Mouse (Mus musculus): Measurements from ENCODE around the gene Pdzd3. TPM values are rescaled to one million over a fixed set of nuclear protein-coding genes. Genes with fewer than 3 reads are reported as not detected.
A peak's percentile ranks its signal among the peaks of the same experiment; 100 is the strongest.

Gene Pdzd3
- polyA plus RNA-seq, 1 experiment from 2014 or later = not detected

GRCm38 (mm10) chr9:44286256-44286850, 35.1 kb upstream of the Pdzd3 start:
- WGBS = 18% methylated on average over 6 of the region's 6 CpGs
- Histone ChIP-seq H3K4me1 (ENCODE audit: control insufficient read depth in 2 of 2, insufficient read depth in 2 of 2, low read length in 2 of 2) (peaks cover 10 to 20% of the 10 kb centered on the region in 2 experiments), H3K27ac (replicated peaks in 1 of 2; ENCODE audit: control insufficient read depth in 1 of 2, insufficient read depth in 1 of 2, low read depth in 2 of 2, low read length in 2 of 2) (no peak overlapping the region), H3K4me3 (ENCODE audit: control insufficient read depth in 1 of 2, insufficient read depth in 1 of 2, low read depth in 1 of 2, low read length in 2 of 2) (no peak overlapping the region), H3K4me2 (ENCODE audit: low read length) (no peak overlapping the region; the same call in 1 of the 2 replicates), H3K9me3 (ENCODE audit: control insufficient read depth, low read length) (no peaks in the 10 kb centered on the region), H3K36me3 (ENCODE audit: control insufficient read depth, insufficient read depth, low read length) (peaks cover 10% of the 10 kb centered on the region), H3K27me3 (ENCODE audit: control insufficient read depth, insufficient read depth, low read length) (peaks cover 17% of the 10 kb centered on the region), H3K9ac (ENCODE audit: low read length) (0 out of 2 replicates have a peak overlapping the region, but pooled peaks have one; percentile 16)
- no peak for ATAC-seq (ENCODE audit: insufficient number of reproducible peaks, insufficient read depth, low FRiP score, low read depth)

- Histone ChIP-seq H3K4me2 (ENCODE audit: low read length) (no peak overlapping the region), H3K27ac (replicated peaks in 1 of 2; ENCODE audit: control insufficient read depth in 1 of 2, insufficient read depth in 1 of 2, low read depth in 2 of 2, low read length in 2 of 2) (no peak overlapping the region), H3K9me3 (ENCODE audit: control insufficient read depth, low read length) (no peaks in the 10 kb centered on the region), H3K4me3 (ENCODE audit: control insufficient read depth in 1 of 2, insufficient read depth in 1 of 2, low read depth in 1 of 2, low read length in 2 of 2) (no peak overlapping the region), H3K9ac (ENCODE audit: low read length) (no peak overlapping the region), H3K36me3 (ENCODE audit: control insufficient read depth, insufficient read depth, low read length) (0 out of 2 replicates have a peak, but pooled peaks cover 5% of the 10 kb centered on the region), H3K27me3 (ENCODE audit: control insufficient read depth, insufficient read depth, low read length) (peaks cover 10% of the 10 kb centered on the region), H3K4me1 (ENCODE audit: control insufficient read depth in 2 of 2, insufficient read depth in 2 of 2, low read length in 2 of 2) (peaks cover 2 to 9% of the 10 kb centered on the region in 2 experiments; a peak in 3 of 4 replicates)
- no peak for ATAC-seq (ENCODE audit: insufficient number of reproducible peaks, insufficient read depth, low FRiP score, low read depth)
- 31% methylated on average over 5 of the region's 5 CpGs for WGBS
Measured at GRCm38 (mm10) chr9:44283183-44283582, 31.9 kb upstream of the Pdzd3 start.

DNA sequence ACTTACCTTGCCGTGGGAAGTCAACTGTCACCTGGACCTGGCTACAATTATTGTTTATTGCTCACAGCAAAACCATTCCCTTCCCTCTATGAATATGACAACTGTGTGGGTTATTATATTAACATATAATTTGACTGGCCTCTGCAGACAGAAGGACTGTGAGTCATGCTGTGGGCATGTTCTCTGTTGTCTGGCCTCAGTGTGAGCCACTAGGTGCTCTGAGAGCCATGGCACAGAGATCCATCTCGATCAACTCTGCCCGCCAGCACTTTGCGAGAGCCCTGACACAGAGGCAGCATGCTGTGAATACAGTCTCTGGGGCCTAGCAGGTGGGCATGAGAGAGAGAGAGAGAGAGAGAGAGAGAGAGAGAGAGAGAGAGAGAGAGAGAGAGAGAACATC, 18.7 kb upstream of the Pdzd3 start:
- Histone ChIP-seq H3K36me3 (ENCODE audit: control insufficient read depth, insufficient read depth, low read length) (no peaks in the 10 kb centered on the region), H3K27me3 (ENCODE audit: control insufficient read depth, insufficient read depth, low read length) (no peaks in the 10 kb centered on the region), H3K4me2 (ENCODE audit: low read length) (no peak overlapping the region), H3K27ac (replicated peaks in 1 of 2; ENCODE audit: control insufficient read depth in 1 of 2, insufficient read depth in 1 of 2, low read depth in 2 of 2, low read length in 2 of 2) (no peak overlapping the region), H3K9ac (ENCODE audit: low read length) (no peak overlapping the region), H3K4me3 (ENCODE audit: control insufficient read depth in 1 of 2, insufficient read depth in 1 of 2, low read depth in 1 of 2, low read length in 2 of 2) (no peak overlapping the region), H3K4me1 (ENCODE audit: control insufficient read depth in 2 of 2, insufficient read depth in 2 of 2, low read length in 2 of 2) (peaks cover 5 to 6% of the 10 kb centered on the region in 2 experiments; a peak in 3 of 4 replicates), H3K9me3 (ENCODE audit: control insufficient read depth, low read length) (no peaks in the 10 kb centered on the region)
- WGBS = 79% methylated on average over 4 of the region's 4 CpGs
- ATAC-seq (ENCODE audit: insufficient number of reproducible peaks, insufficient read depth, low FRiP score, low read depth) = no peak

DNA sequence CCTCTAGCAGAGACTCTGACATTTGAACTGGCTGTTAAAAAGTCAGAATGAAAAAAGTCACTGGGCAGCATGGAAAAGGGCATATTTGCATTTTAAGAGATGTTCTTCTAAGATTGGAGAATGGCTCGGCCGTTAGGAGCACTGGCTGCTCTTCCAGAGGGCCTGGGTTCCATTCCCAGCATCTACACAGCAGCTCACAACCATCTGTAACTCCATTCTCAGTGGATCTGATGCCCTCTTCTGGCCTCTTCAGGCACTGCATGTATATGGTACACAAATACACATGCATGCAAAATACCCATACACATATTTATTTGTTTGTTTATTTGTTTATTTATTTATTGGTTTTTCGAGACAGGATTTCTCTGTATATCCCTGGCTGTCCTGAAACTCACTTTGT, 17.8 kb upstream of the Pdzd3 start:
- WGBS = 79% methylated on average over 3 of the region's 3 CpGs
- peaks cover 5 to 6% of the 10 kb centered on the region in 2 experiments; a peak in 3 of 4 replicates for H3K4me1 ChIP-seq (ENCODE audit: control insufficient read depth in 2 of 2, insufficient read depth in 2 of 2, low read length in 2 of 2)
- 0 out of 2 replicates have a peak, but pooled peaks cover 2% of the 10 kb centered on the region for H3K36me3 ChIP-seq (ENCODE audit: control insufficient read depth, insufficient read depth, low read length)
- H3K27ac ChIP-seq (replicated peaks in 1 of 2; ENCODE audit: control insufficient read depth in 1 of 2, insufficient read depth in 1 of 2, low read depth in 2 of 2, low read length in 2 of 2) = no peak overlapping the region
- ATAC-seq (ENCODE audit: insufficient number of reproducible peaks, insufficient read depth, low FRiP score, low read depth) = no peak
- no peaks in the 10 kb centered on the region for H3K9me3 ChIP-seq (ENCODE audit: control insufficient read depth, low read length)
- no peak overlapping the region for H3K4me3 ChIP-seq (ENCODE audit: control insufficient read depth in 1 of 2, insufficient read depth in 1 of 2, low read depth in 1 of 2, low read length in 2 of 2)
- H3K4me2 ChIP-seq (ENCODE audit: low read length) = no peak overlapping the region
- no peak overlapping the region for H3K9ac ChIP-seq (ENCODE audit: low read length)
- no peaks in the 10 kb centered on the region for H3K27me3 ChIP-seq (ENCODE audit: control insufficient read depth, insufficient read depth, low read length)

DNA sequence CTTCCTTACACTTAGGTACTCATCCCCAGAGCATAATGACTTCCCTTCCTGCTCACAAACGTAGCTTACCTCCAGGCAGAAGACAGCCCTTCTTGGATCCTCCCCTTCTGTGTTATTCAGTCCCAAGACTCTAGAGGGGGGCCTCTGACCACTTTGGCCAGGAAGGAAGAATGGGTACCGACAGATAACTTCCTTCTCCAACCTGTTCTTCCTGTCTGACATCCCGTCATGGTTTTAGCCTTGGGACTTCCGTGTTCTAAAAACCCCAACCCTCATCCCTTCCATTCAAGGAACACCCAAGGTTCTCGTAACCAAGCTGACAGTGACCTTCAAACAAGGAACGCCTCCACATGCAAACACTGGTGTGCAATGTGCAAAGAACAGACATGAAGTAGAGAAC, 17.2 kb upstream of the Pdzd3 start, which contains the start of gene Nlrx1:
Gene Nlrx1 (minus strand): TSS at position 168 of the 400 bp plus-strand sequence.
- Histone ChIP-seq H3K4me3 (ENCODE audit: control insufficient read depth in 1 of 2, insufficient read depth in 1 of 2, low read depth in 1 of 2, low read length in 2 of 2) (peak within 1 kb of the TSS; percentile 52 to 60), H3K9ac (ENCODE audit: low read length) (peak within 1 kb of the TSS; percentile 90), H3K36me3 (ENCODE audit: control insufficient read depth, insufficient read depth, low read length) (0 out of 2 replicates have a peak, but pooled peaks cover 3% of the 10 kb centered on the region), H3K4me2 (ENCODE audit: low read length) (peak within 1 kb of the TSS; percentile 81), H3K27ac (replicated peaks in 1 of 2; ENCODE audit: control insufficient read depth in 1 of 2, insufficient read depth in 1 of 2, low read depth in 2 of 2, low read length in 2 of 2) (peak within 1 kb of the TSS; percentile 80 to 85), H3K4me1 (ENCODE audit: control insufficient read depth in 2 of 2, insufficient read depth in 2 of 2, low read length in 2 of 2) (peaks cover 5 to 6% of the 10 kb centered on the region in 2 experiments; a peak in 3 of 4 replicates), H3K27me3 (ENCODE audit: control insufficient read depth, insufficient read depth, low read length) (no peaks in the 10 kb centered on the region), H3K9me3 (ENCODE audit: control insufficient read depth, low read length) (no peaks in the 10 kb centered on the region)
- ATAC-seq (ENCODE audit: insufficient number of reproducible peaks, insufficient read depth, low FRiP score, low read depth) = no peak
- 73% methylated on average over 6 of the region's 6 CpGs for WGBS

- 4% methylated on average over 27 of the region's 28 CpGs for WGBS
- Histone ChIP-seq H3K27me3 (ENCODE audit: control insufficient read depth, insufficient read depth, low read length) (no peaks in the 10 kb centered on the region), H3K4me2 (ENCODE audit: low read length) (peak overlapping the region; percentile 81), H3K4me3 (ENCODE audit: control insufficient read depth in 1 of 2, insufficient read depth in 1 of 2, low read depth in 1 of 2, low read length in 2 of 2) (peak overlapping the region; percentile 52 to 60), H3K36me3 (ENCODE audit: control insufficient read depth, insufficient read depth, low read length) (0 out of 2 replicates have a peak, but pooled peaks cover 7% of the 10 kb centered on the region), H3K4me1 (ENCODE audit: control insufficient read depth in 2 of 2, insufficient read depth in 2 of 2, low read length in 2 of 2) (peaks cover 5 to 6% of the 10 kb centered on the region in 2 experiments; a peak in 3 of 4 replicates), H3K9me3 (ENCODE audit: control insufficient read depth, low read length) (no peaks in the 10 kb centered on the region), H3K9ac (ENCODE audit: low read length) (peak overlapping the region; percentile 90), H3K27ac (replicated peaks in 1 of 2; ENCODE audit: control insufficient read depth in 1 of 2, insufficient read depth in 1 of 2, low read depth in 2 of 2, low read length in 2 of 2) (peak overlapping the region; percentile 80 to 85)
- ATAC-seq (ENCODE audit: insufficient number of reproducible peaks, insufficient read depth, low FRiP score, low read depth) = peak; percentile 87
Measured at GRCm38 (mm10) chr9:44268027-44268360, 16.7 kb upstream of the Pdzd3 start.

- Histone ChIP-seq H3K36me3 (ENCODE audit: control insufficient read depth, insufficient read depth, low read length) (peaks cover 12% of the 10 kb centered on the region; the same call in 1 of the 2 replicates), H3K27me3 (ENCODE audit: control insufficient read depth, insufficient read depth, low read length) (no peaks in the 10 kb centered on the region), H3K27ac (replicated peaks in 1 of 2; ENCODE audit: control insufficient read depth in 1 of 2, insufficient read depth in 1 of 2, low read depth in 2 of 2, low read length in 2 of 2) (peak overlapping the region; percentile 80 to 85), H3K4me1 (ENCODE audit: control insufficient read depth in 2 of 2, insufficient read depth in 2 of 2, low read length in 2 of 2) (peaks cover 5 to 6% of the 10 kb centered on the region in 2 experiments; a peak in 3 of 4 replicates), H3K9me3 (ENCODE audit: control insufficient read depth, low read length) (no peaks in the 10 kb centered on the region), H3K4me2 (ENCODE audit: low read length) (peak overlapping the region; percentile 81), H3K4me3 (ENCODE audit: control insufficient read depth in 1 of 2, insufficient read depth in 1 of 2, low read depth in 1 of 2, low read length in 2 of 2) (peak overlapping the region; percentile 52 to 60), H3K9ac (ENCODE audit: low read length) (peak overlapping the region; percentile 90)
- 0 out of 2 replicates have a peak, but pooled peaks have one; percentile 48 for ATAC-seq (ENCODE audit: insufficient number of reproducible peaks, insufficient read depth, low FRiP score, low read depth)
- 5% methylated on average over 23 of the region's 23 CpGs for WGBS
Measured at GRCm38 (mm10) chr9:44267319-44268026, 16.2 kb upstream of the Pdzd3 start.
